Mouse (Mus musculus): ENCODE results near the gene H2-Ab1. TPM values are rescaled to one million over a fixed set of nuclear protein-coding genes. Genes with fewer than 3 reads are reported as not detected.

Gene H2-Ab1
- total RNA-seq, 2 experiments from 2014 or later, result 36.6 to 43.8 TPM

- DNase-seq, result peak; percentile 51 to 66
Observed at GRCm38 (mm10) chr17:34238706-34239105, 18.8 kb upstream of the H2-Ab1 start, which contains the start of gene H2-Ob. TSS of gene H2-Ob (plus strand) at chr17:34238903.

GRCm38 (mm10) chr17:34239601-34240041 is 17.9 kb upstream of the H2-Ab1 start:
- peak in 1 of 2 experiments; percentile 47 for DNase-seq

GRCm38 (mm10) chr17:34240366-34240765 is 17.1 kb upstream of the H2-Ab1 start:
- DNase-seq, result no peak

- DNase-seq, result no peak
Observed at GRCm38 (mm10) chr17:34240916-34241315, 16.6 kb upstream of the H2-Ab1 start.

- DNase-seq, result no peak
Observed at GRCm38 (mm10) chr17:34244656-34245055, 12.8 kb upstream of the H2-Ab1 start.

- no peak for DNase-seq
Observed at GRCm38 (mm10) chr17:34247047-34247446, 10.4 kb upstream of the H2-Ab1 start.

GRCm38 (mm10) chr17:34248764-34249163 is 8.7 kb upstream of the H2-Ab1 start:
- no peak for DNase-seq

- DNase-seq, result no peak
Observed at GRCm38 (mm10) chr17:34249361-34249760, 8.1 kb upstream of the H2-Ab1 start.

- peak; percentile 43 to 74 for DNase-seq
Observed at GRCm38 (mm10) chr17:34249878-34250277, 7.6 kb upstream of the H2-Ab1 start.

- no peak for DNase-seq
Observed at GRCm38 (mm10) chr17:34251666-34252065, 5.8 kb upstream of the H2-Ab1 start.

- DNase-seq, result no peak
Observed at GRCm38 (mm10) chr17:34256501-34256900, 988 bp upstream of the H2-Ab1 start.

GRCm38 (mm10) chr17:34260551-34260950 is 3.1 kb downstream of the H2-Ab1 start:
- DNase-seq, result no peak

- DNase-seq, result peak; percentile 83 to 86
Observed at GRCm38 (mm10) chr17:34261502-34261901, 4.0 kb downstream of the H2-Ab1 start.

- peak; percentile 84 to 88 for DNase-seq
Observed at GRCm38 (mm10) chr17:34263068-34263467, 5.6 kb downstream of the H2-Ab1 start.

GRCm38 (mm10) chr17:34263811-34264371 is 6.4 kb downstream of the H2-Ab1 start:
- peak; percentile 31 to 36 for DNase-seq

- no peak for DNase-seq
Observed at GRCm38 (mm10) chr17:34264452-34265351, 7.2 kb downstream of the H2-Ab1 start.

- DNase-seq, result no peak
Observed at GRCm38 (mm10) chr17:34268262-34268661, 10.8 kb downstream of the H2-Ab1 start.

GRCm38 (mm10) chr17:34268748-34269147 is 11.3 kb downstream of the H2-Ab1 start:
- no peak for DNase-seq

GRCm38 (mm10) chr17:34269817-34270216 is 12.3 kb downstream of the H2-Ab1 start:
- no peak for DNase-seq

GRCm38 (mm10) chr17:34270230-34270629 is 12.7 kb downstream of the H2-Ab1 start:
- no peak for DNase-seq

GRCm38 (mm10) chr17:34270940-34271339 is 13.5 kb downstream of the H2-Ab1 start:
- no peak for DNase-seq

GRCm38 (mm10) chr17:34272102-34272501 is 14.6 kb downstream of the H2-Ab1 start:
- DNase-seq, result no peak

GRCm38 (mm10) chr17:34280499-34281038 is 23.1 kb downstream of the H2-Ab1 start:
- DNase-seq, result no peak

All from heart, adult 18-20 months (tissue).